Mouse (Mus musculus) layer of hippocampus, adult 2 months (tissue): ENCODE measurements around the gene Olfr56. TPM values are rescaled to one million over a fixed set of nuclear protein-coding genes. Genes with fewer than 3 reads are reported as not detected.
"Not testable (repeated sequence)": the region's sequence is repeated elsewhere in the genome, so short reads cannot be mapped to it uniquely, and the experiment has no call there.

ENCODE experiments used
- DNase-seq, 2 experiments: peaks; one replicate each; pipeline ENCODE4 v3.0.0; 2022; ENCODE audit warnings: low spot score in 2 of 2
- H3K27ac ChIP-seq: fragments of 200-600 bp; 2 replicates; pipeline ENCODE4 v1.8.1; 2022
- H3K4me3 ChIP-seq: fragments of 200-600 bp; 2 replicates; pipeline ENCODE4 v1.8.1; 2022; ENCODE audit warnings: mild to moderate bottlenecking
- CTCF ChIP-seq: fragments of 200-600 bp; conservative IDR thresholded peaks from 2 replicates; pipeline ENCODE4 v1.8.1; 2022; ENCODE audit warnings: antibody characterized with exemption, mild to moderate bottlenecking, moderate library complexity
- total RNA-seq, 2 experiments: library from RNA; stranded (reverse); gene quantifications; 2 replicates each; pipeline ENCODE4 v1.2.3; 2021

Gene Olfr56
- total RNA-seq, 2 experiments from 2014 or later: not detected

GRCm38 (mm10) chr11:49012074-49012473, 33.4 kb downstream of the Olfr56 start:
- H3K4me3 ChIP-seq: not testable (repeated sequence)

GRCm38 (mm10) chr11:49050064-49050463, 71.4 kb downstream of the Olfr56 start:
- not testable (repeated sequence) for H3K27ac ChIP-seq, H3K4me3 ChIP-seq, DNase-seq

More at GRCm38 (mm10) chr11:49012074-49012473, 33.4 kb downstream of the Olfr56 start:
- not testable (repeated sequence) for H3K27ac ChIP-seq, DNase-seq

DNA sequence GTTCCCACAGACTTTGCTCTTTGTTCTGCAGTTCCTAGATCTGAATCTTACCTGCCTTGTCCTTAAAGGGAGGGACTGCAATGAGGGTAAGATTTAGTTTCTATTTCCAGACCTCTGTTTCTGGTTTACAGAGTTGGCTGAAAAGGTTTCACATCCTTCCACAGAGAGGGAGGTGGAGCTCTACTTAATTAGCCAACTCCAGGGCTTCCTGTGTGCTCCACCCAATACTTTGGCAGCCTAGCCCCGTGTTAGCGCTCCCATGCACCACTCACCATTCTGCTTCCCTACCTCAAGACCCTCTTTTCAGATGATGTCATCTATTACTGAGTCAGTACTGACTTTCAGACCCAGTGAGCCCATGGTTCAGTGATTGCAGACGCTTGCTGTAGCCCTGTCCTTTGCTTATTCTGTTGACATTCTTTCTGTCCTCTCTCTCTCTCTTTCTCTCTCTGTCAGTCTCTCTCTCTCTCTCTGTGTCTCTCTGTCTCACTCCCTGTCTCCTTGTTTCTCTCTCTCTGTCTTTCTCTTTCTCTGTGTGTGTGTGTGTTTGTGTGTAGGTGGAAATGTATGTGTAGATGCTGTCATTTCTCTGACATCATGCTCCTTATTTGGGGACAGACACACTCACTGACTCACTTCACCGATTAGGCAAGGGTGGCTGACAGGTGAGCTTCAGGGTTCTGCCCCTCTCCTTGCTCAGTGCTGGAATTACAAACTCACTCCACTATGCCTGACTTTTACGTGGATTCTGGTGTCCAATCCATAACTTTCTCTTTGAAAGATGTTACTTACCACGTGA, 72.6 kb downstream of the Olfr56 start, which contains the start of gene 9930111J21Rik2:
Gene 9930111J21Rik2, minus strand, starts transcription at position 150 of the 799 bp plus-strand sequence.
- H3K27ac ChIP-seq: not testable (repeated sequence)

DNA sequence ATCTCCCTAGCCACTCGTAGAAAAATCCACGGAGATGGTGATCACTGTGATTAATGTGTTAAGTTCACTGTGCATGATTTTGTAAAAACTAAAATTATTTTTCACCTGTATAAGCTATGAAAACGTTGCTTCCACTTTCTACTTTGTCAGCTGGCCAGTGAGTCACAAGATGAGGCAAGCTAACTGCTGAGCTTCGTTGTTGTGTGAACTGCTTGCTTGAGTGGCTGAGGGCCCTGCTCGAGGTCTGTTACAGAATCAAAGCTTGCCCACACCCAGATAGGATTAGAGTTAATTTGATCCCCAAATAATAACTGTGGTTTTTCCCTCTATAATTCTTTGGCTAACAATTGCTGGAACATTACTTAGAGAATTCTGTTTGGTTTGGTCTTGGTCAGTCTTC, 73.2 kb downstream of the Olfr56 start:
- not testable (repeated sequence) for DNase-seq, H3K4me3 ChIP-seq, H3K27ac ChIP-seq

More for the DNA sequence above, 72.6 kb downstream of the Olfr56 start, which contains the start of gene 9930111J21Rik2:
- H3K4me3 ChIP-seq, DNase-seq: not testable (repeated sequence)

- H3K4me3 ChIP-seq, DNase-seq, H3K27ac ChIP-seq: not testable (repeated sequence)
Observed at GRCm38 (mm10) chr11:49060061-49060460, 81.4 kb downstream of the Olfr56 start.

GRCm38 (mm10) chr11:49061865-49062264, 83.2 kb downstream of the Olfr56 start:
- H3K4me3 ChIP-seq, H3K27ac ChIP-seq, DNase-seq: not testable (repeated sequence)

GRCm38 (mm10) chr11:49063713-49064469, 85.2 kb downstream of the Olfr56 start, which contains the start of gene Tgtp2:
Gene Tgtp2, minus strand, starts transcription at chr11:49064206.
- H3K27ac ChIP-seq, DNase-seq, H3K4me3 ChIP-seq: not testable (repeated sequence)

DNA sequence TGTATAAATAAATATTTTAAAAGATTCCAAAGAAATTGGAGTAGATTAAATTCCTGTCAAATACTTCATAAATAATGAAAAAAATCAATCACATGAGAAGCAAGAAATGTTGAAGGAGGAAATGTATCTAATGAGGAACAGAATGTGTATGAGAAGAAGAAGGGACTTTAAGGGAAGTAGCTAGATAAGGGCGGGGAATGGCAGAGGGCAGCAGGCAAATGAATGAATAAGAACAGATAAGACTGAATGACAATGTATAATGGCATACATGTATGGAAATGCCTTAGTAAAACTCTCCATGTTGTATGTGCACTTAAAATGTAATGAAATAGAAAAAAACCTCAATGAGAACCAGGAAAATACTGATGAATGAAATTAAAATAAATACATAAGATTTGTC, 89.7 kb downstream of the Olfr56 start:
- Histone ChIP-seq H3K4me3 (no peak overlapping the region), H3K27ac (no peak overlapping the region)
- TF ChIP-seq CTCF: no peak
- DNase-seq: no peak

- not testable (repeated sequence) for DNase-seq, H3K4me3 ChIP-seq
- H3K27ac ChIP-seq: peak within 1 kb of the TSS; percentile 57; the same call in 1 of the 2 replicates
Observed at GRCm38 (mm10) chr11:49076001-49076757, 97.5 kb downstream of the Olfr56 start, which contains the start of gene Ifi47. Gene Ifi47, plus strand, starts transcription at chr11:49076587.

GRCm38 (mm10) chr11:49077012-49077411, 98.3 kb downstream of the Olfr56 start:
- DNase-seq: no peak
- no peak overlapping the region for H3K27ac ChIP-seq
- no peak overlapping the region for H3K4me3 ChIP-seq
- no peak for TF ChIP-seq CTCF

DNA sequence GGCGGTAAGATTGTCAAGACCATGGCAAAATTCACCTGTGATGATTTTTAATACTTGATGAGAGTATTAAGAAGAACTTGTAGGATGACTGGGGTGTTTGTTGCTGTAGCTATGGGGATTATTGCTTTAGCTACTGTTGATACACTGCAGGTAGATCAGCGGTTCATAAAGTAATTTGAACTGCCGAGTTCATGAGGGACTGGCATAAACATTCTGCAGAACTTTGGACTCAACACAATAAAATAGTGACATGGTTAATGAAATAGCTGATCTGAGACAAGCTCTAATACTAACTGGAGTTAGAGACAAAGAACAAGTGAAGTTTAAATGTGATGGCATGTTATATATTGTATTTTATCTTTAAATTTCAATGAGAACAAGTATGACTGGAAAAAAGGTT, 100.0 kb downstream of the Olfr56 start:
- H3K27ac ChIP-seq: no peak overlapping the region
- no peak for DNase-seq
- TF ChIP-seq CTCF: no peak

GRCm38 (mm10) chr11:49080636-49081035, 101.9 kb downstream of the Olfr56 start:
- Histone ChIP-seq H3K4me3 (no peak overlapping the region), H3K27ac (no peak overlapping the region)
- DNase-seq: no peak
- TF ChIP-seq CTCF: no peak

More for the DNA sequence above, 100.0 kb downstream of the Olfr56 start:
- no peak overlapping the region for H3K4me3 ChIP-seq

GRCm38 (mm10) chr11:49081356-49081755, 102.7 kb downstream of the Olfr56 start:
- TF ChIP-seq CTCF: no peak
- H3K4me3 ChIP-seq: no peak overlapping the region
- H3K27ac ChIP-seq: peak overlapping the region; percentile 14; the same call in 1 of the 2 replicates
- DNase-seq: no peak
